Mouse (Mus musculus) telencephalon, adult 2 months (tissue): Measurements from ENCODE around the gene Myef2.

Source experiments
- DNase-seq: peaks from one replicate; pipeline ENCODE4 v3.0.0-alpha.2; 2011; ENCODE audit warnings: low read depth, low spot score

The Myef2 gene

DNA sequence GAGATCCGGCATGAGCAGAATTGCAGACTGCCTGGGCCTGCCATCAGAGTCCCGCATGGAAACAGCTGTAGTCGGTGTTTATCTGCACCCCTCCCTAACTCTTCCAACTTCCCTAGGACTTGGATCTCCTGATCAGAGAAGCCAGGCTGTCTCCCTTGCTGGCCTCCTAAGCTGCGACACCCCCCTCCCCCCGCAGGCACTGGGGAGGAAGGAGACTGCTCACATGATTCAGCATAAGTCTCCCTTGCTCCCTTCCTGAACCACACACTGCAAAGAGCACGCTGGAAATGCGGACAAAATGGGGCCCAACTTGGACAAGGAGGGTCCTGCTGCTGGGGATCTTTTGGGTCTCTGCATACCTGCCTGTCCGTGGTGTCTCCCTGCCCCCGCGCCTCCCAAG is 55.6 kb downstream of the Myef2 start, which contains the start of gene Slc24a5:
TSS of gene Slc24a5 (plus strand) at position 231 of the 400 bp plus-strand sequence.
- no peak for DNase-seq

GRCm38 (mm10) chr2:125067373-125067772 is 56.1 kb downstream of the Myef2 start:
- DNase-seq = no peak

- no peak for DNase-seq
Measured at GRCm38 (mm10) chr2:125062944-125063343, 60.5 kb downstream of the Myef2 start.

- DNase-seq = no peak
Measured at GRCm38 (mm10) chr2:125061451-125061850, 62.0 kb downstream of the Myef2 start.

DNA sequence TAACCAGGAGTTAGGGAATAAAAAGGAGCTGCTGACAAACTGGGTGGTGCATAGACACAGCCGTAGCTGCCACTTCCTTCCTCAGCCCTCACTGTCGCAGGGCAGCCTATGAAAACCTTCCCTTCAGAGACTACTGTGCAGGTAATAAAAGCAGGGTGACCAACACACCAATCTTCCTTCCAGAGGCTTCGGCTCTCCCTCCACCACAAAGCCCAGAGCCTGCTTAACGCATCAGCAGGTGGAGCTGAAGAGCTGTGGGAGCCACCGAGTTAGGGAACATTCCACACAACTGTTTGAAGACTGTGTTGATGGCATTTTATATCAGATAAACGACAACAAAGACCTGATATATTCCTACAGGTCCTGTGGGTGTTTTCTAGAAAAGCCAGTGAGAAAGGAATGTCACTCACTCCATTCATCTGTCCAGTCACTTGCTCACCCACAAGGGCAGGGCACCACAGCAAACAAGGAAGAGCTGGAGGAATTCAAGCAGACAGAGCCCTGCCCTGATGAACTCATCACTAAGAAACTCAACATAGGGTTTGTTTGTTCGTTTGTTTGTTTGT is 66.1 kb downstream of the Myef2 start:
- peak; percentile 22 for DNase-seq

DNA sequence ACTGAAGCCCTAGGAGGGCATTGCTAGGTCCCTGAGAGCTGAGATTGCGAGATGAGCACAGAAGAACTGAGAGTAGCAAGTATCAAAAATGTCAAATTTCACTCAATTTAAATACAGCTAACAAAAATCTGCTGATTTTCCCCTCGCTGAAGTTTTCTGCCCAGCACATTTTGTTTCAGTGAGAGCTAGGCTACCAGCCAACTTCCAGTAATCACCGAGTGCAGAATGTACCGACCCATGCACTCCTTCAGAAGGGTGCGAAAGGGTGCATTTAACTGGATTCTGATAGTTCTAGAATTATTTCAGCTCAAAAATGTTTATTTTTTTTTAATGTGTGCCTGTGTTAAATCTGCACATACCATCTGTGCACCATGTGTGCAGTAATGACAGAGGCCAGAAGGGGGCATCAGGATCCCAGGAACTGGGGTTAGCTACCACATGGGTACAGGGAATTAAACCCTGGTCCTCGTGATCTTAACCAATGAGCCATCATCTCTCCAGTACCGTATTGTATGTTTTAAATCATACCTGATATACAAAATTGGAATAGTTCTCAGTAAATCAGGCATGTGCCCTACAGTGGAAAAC is 68.1 kb downstream of the Myef2 start:
- DNase-seq = no peak
